Mouse (Mus musculus) kidney, adult 2 months (tissue): ENCODE measurements around the gene Tctn1. TPM values are rescaled to one million over a fixed set of nuclear protein-coding genes. Genes with fewer than 3 reads are reported as not detected.

ENCODE experiments used
- DNase-seq: peaks from one replicate; pipeline ENCODE4 v3.0.0; 2021
- H3K27ac ChIP-seq: fragments of 200-500 bp; 2 replicates; pipeline ENCODE4 v1.5.1; 2012; ENCODE audit warnings: low read depth, low read length, control low read depth, inconsistent platforms; ENCODE audit not compliant: insufficient read depth
- H3K27me3 ChIP-seq: fragments of 200-500 bp; replicated peaks from 2 replicates; pipeline ENCODE4 v1.6.1; 2012; ENCODE audit warnings: mild to moderate bottlenecking, moderate library complexity, low read length, inconsistent platforms; ENCODE audit not compliant: control insufficient read depth, insufficient read depth
- H3K36me3 ChIP-seq: fragments of 200-500 bp; 2 replicates; pipeline ENCODE4 v1.6.1; 2012; ENCODE audit warnings: mild to moderate bottlenecking, moderate library complexity, low read length, inconsistent platforms; ENCODE audit not compliant: control insufficient read depth, insufficient read depth
- H3K4me1 ChIP-seq: fragments of 200-500 bp; 2 replicates; pipeline ENCODE4 v1.6.1; 2011; ENCODE audit warnings: low read length; ENCODE audit not compliant: control insufficient read depth, insufficient read depth
- H3K4me3 ChIP-seq: fragments of 200-500 bp; 2 replicates; pipeline ENCODE4 v1.5.1; 2011; ENCODE audit warnings: mild to moderate bottlenecking, low read depth, low read length, control low read depth; ENCODE audit not compliant: insufficient read depth
- CTCF ChIP-seq: fragments of 200-500 bp; conservative IDR thresholded peaks from 2 replicates; pipeline ENCODE4 v1.5.1; 2011; ENCODE audit warnings: low read depth, mild to moderate bottlenecking, control low read depth, low read length, moderate library complexity, mixed read lengths; ENCODE audit not compliant: insufficient read depth, insufficient read length
- POLR2A ChIP-seq: fragments of 200-500 bp; IDR thresholded peaks from one replicate; pipeline ENCODE4 v1.6.1; 2011; ENCODE audit warnings: low read depth, low read length, control low read depth
- WGBS: fragments of 180-500 bp; shearing (Covaris S2); methylation state at CpG from one replicate; pipeline ENCODE4 v1.1.7; 2018; 5-methylcytosine and 5-hydroxymethylcytosine counted together
- polyA plus RNA-seq: library from polyadenylated mRNA; depleted of rRNA; stranded (reverse); fragments of >200 nt; gene quantifications from 2 replicates; pipeline ENCODE4 v1.2.3, GENCODE M21; 2012

Gene Tctn1
- polyA plus RNA-seq, 1 experiment = 18.2 TPM

- H3K27me3 ChIP-seq = no peaks in the 10 kb centered on the region
- H3K4me3 ChIP-seq = no peak overlapping the region
- no peak for TF ChIP-seq POLR2A
- TF ChIP-seq CTCF = no peak
- DNase-seq = no peak
- 85% methylated on average over 7 of the region's 7 CpGs for WGBS
- no peaks in the 10 kb centered on the region for H3K36me3 ChIP-seq
- peaks cover 19% of the 10 kb centered on the region for H3K4me1 ChIP-seq
- no peak overlapping the region for H3K27ac ChIP-seq
These were observed 14.7 kb upstream of the Tctn1 start for GRCm38 (mm10) chr5:122278946-122279345.

GRCm38 (mm10) chr5:122274785-122275184 is 10.5 kb upstream of the Tctn1 start:
- no peaks in the 10 kb centered on the region for H3K36me3 ChIP-seq
- peak; percentile 87 for DNase-seq
- 26% methylated on average over 5 of the region's 5 CpGs for WGBS
- H3K4me3 ChIP-seq = no peak overlapping the region
- no peak overlapping the region for H3K27ac ChIP-seq
- TF ChIP-seq CTCF (no peak), POLR2A (no peak)
- H3K4me1 ChIP-seq = 0 out of 2 replicates have a peak, but pooled peaks cover under 1% of the 10 kb centered on the region
- H3K27me3 ChIP-seq = no peaks in the 10 kb centered on the region

GRCm38 (mm10) chr5:122272821-122273220 is 8.6 kb upstream of the Tctn1 start:
- WGBS = 79% methylated on average over 5 of the region's 5 CpGs
- H3K27ac ChIP-seq = no peak overlapping the region
- no peaks in the 10 kb centered on the region for H3K4me1 ChIP-seq
- no peak for TF ChIP-seq CTCF
- no peak for TF ChIP-seq POLR2A
- no peaks in the 10 kb centered on the region for H3K36me3 ChIP-seq
- H3K4me3 ChIP-seq = no peak overlapping the region
- no peak for DNase-seq
- H3K27me3 ChIP-seq = no peaks in the 10 kb centered on the region

- peak; percentile 33 for DNase-seq
- H3K27ac ChIP-seq = no peak overlapping the region; the same call in 1 of the 2 replicates
- WGBS = 60% methylated on average over 12 of the region's 12 CpGs
These were observed 4.8 kb upstream of the Tctn1 start for GRCm38 (mm10) chr5:122268858-122269604.

GRCm38 (mm10) chr5:122267899-122268298 is 3.6 kb upstream of the Tctn1 start:
- Histone ChIP-seq H3K4me3 (no peak overlapping the region), H3K4me1 (no peaks in the 10 kb centered on the region), H3K36me3 (no peaks in the 10 kb centered on the region), H3K27ac (no peak overlapping the region), H3K27me3 (no peaks in the 10 kb centered on the region)
- 21% methylated on average over 5 of the region's 5 CpGs for WGBS
- TF ChIP-seq CTCF (0 out of 2 replicates have a peak, but pooled peaks have one; percentile 24), POLR2A (no peak)
- DNase-seq = peak; percentile 85

More at GRCm38 (mm10) chr5:122268858-122269604, 4.8 kb upstream of the Tctn1 start:
- Histone ChIP-seq H3K36me3 (no peaks in the 10 kb centered on the region), H3K27me3 (no peaks in the 10 kb centered on the region), H3K4me1 (no peaks in the 10 kb centered on the region), H3K4me3 (no peak overlapping the region)
- no peak for TF ChIP-seq POLR2A
- no peak for TF ChIP-seq CTCF

GRCm38 (mm10) chr5:122267136-122267535 is 2.9 kb upstream of the Tctn1 start:
- DNase-seq = no peak
- Histone ChIP-seq H3K36me3 (no peaks in the 10 kb centered on the region), H3K27me3 (no peaks in the 10 kb centered on the region), H3K4me3 (no peak overlapping the region), H3K27ac (no peak overlapping the region), H3K4me1 (no peaks in the 10 kb centered on the region)
- no peak for TF ChIP-seq POLR2A
- no peak for TF ChIP-seq CTCF
- 74% methylated on average over 7 of the region's 7 CpGs for WGBS

GRCm38 (mm10) chr5:122265942-122266341 is 1.7 kb upstream of the Tctn1 start:
- H3K36me3 ChIP-seq = no peaks in the 10 kb centered on the region
- H3K4me3 ChIP-seq = no peak overlapping the region
- no peaks in the 10 kb centered on the region for H3K4me1 ChIP-seq
- WGBS = 95% methylated on average over 2 of the region's 2 CpGs
- H3K27me3 ChIP-seq = no peaks in the 10 kb centered on the region
- no peak overlapping the region for H3K27ac ChIP-seq
- DNase-seq = no peak
- TF ChIP-seq POLR2A (no peak), CTCF (no peak; the same call in 1 of the 2 replicates)

GRCm38 (mm10) chr5:122265187-122265586 is 927 bp upstream of the Tctn1 start:
- 61% methylated on average over 3 of the region's 3 CpGs for WGBS
- H3K4me1 ChIP-seq = no peaks in the 10 kb centered on the region
- no peaks in the 10 kb centered on the region for H3K27me3 ChIP-seq
- no peak overlapping the region for H3K4me3 ChIP-seq
- TF ChIP-seq CTCF (0 out of 2 replicates have a peak, but pooled peaks have one; percentile 18), POLR2A (no peak)
- H3K36me3 ChIP-seq = no peaks in the 10 kb centered on the region
- no peak for DNase-seq
- no peak overlapping the region for H3K27ac ChIP-seq
